Comparison of ENCODE assay signal across 12 mouse cellular contexts in genomic region chr4:40509534-40509933, GRCm38 (mm10). TPM values are rescaled to one million over a fixed set of nuclear protein-coding genes. Genes with fewer than 3 reads are reported as not detected.
DNase-seq lines count a peak whose midpoint lies in the region; ATAC-seq lines count a peak whose summit lies in the region.
"Had no signal": no experiment of that assay in that cellular context is flagged by ENCODE, and none has a peak within 500 bp of the region (broad histone marks: within the 10 kb centered on the region; RNA-seq: fewer than 3 reads in every experiment).

No protein-coding gene starts in this region.

- H3K4me3 ChIP-seq in midbrain, embryonic 13.5 days (replicated peaks) = no peak overlapping the region
- H3K4me3 ChIP-seq in midbrain, embryonic 10.5 days = no peak overlapping the region
- H3K4me3 ChIP-seq: heart, embryonic 12.5 days; limb, embryonic 10.5 days had no signal

- WGBS in midbrain, embryonic 13.5 days = 71% methylated on average over 16 of the region's 16 CpGs
- WGBS in midbrain, embryonic 10.5 days = 78% methylated on average over 16 of the region's 16 CpGs

- no peak for DNase-seq in midbrain, embryonic 10.5 days (ENCODE audit: low spot score)
- DNase-seq in layer of hippocampus, adult 9-11 months = peak; percentile 64
- DNase-seq in right cerebral cortex, postnatal 10 days (ENCODE audit: low spot score in 2 of 2) = peak; percentile 47 to 72
- DNase-seq in gastrocnemius, adult 8-10 months (ENCODE audit: low spot score in 2 of 2) = no peak
- no peak for DNase-seq in gastrocnemius, postnatal 4 days (ENCODE audit: low spot score in 2 of 2)
- DNase-seq: kidney, adult 18-20 months; lung, embryonic 14.5 days had no signal

- H3K27ac ChIP-seq in midbrain, embryonic 13.5 days = no peak overlapping the region
- no peak overlapping the region for H3K27ac ChIP-seq in midbrain, embryonic 10.5 days (replicated peaks)
- H3K27ac ChIP-seq: limb, embryonic 10.5 days had no signal

- no peaks in the 10 kb centered on the region for H3K9me3 ChIP-seq in midbrain, embryonic 13.5 days
- H3K9me3 ChIP-seq in midbrain, embryonic 10.5 days (replicated peaks) = no peaks in the 10 kb centered on the region
- H3K9me3 ChIP-seq: heart, embryonic 12.5 days; limb, embryonic 10.5 days had no signal

- H3K9ac ChIP-seq in midbrain, embryonic 13.5 days (replicated peaks) = 0 out of 2 replicates have a peak overlapping the region, but pooled peaks have one; percentile 4
- H3K9ac ChIP-seq: heart, embryonic 12.5 days; lung, embryonic 14.5 days had no signal

- 0 out of 2 replicates have a peak, but pooled peaks cover 8% of the 10 kb centered on the region for H3K4me1 ChIP-seq in midbrain, embryonic 13.5 days (replicated peaks)
- H3K4me1 ChIP-seq in midbrain, embryonic 10.5 days = no peaks in the 10 kb centered on the region
- H3K4me1 ChIP-seq: heart, embryonic 12.5 days had no signal

- H3K36me3 ChIP-seq in midbrain, embryonic 13.5 days = no peaks in the 10 kb centered on the region
- H3K36me3 ChIP-seq in midbrain, embryonic 10.5 days = no peaks in the 10 kb centered on the region
- H3K36me3 ChIP-seq: heart, embryonic 12.5 days; limb, embryonic 10.5 days had no signal

- peak overlapping the region; percentile 23 for H3K4me2 ChIP-seq in midbrain, embryonic 13.5 days (replicated peaks)
- H3K4me2 ChIP-seq: heart, embryonic 12.5 days; lung, embryonic 14.5 days had no signal

- ATAC-seq in midbrain, embryonic 13.5 days = no peak
- peak; percentile 71 for ATAC-seq in frontal cortex, adult (ENCODE audit: low TSS enrichment)
- ATAC-seq: activated CD4-positive, CD25-positive, alpha-beta regulatory T cell, adult 4 months had no signal

- no peaks in the 10 kb centered on the region for H3K27me3 ChIP-seq in midbrain, embryonic 13.5 days
- H3K27me3 ChIP-seq in midbrain, embryonic 10.5 days (ENCODE audit: low read depth, poor library complexity, severe bottlenecking) = no peaks in the 10 kb centered on the region
- H3K27me3 ChIP-seq: heart, embryonic 12.5 days had no signal

RNA-seq across cellular contexts. Expression of gene Tmem215, which starts 37.6 kb away (rescaled TPM):
- 0.13 and 0.17 TPM in 2 replicates for polyA plus RNA-seq in midbrain, embryonic 13.5 days (2015; fragmentation: Nextera tagmentation; extraction: Ambion mirVana)
- polyA plus RNA-seq in midbrain, embryonic 10.5 days (2016; fragmentation: Nextera tagmentation; extraction: Ambion mirVana) = 0.20 and 0.21 TPM in 2 replicates
- not detected for total RNA-seq in gastrocnemius, adult 8-10 months (2022)
- under 1 TPM; 0.15 to 0.26 TPM for total RNA-seq in gastrocnemius, postnatal 4 days (2021)
- polyA plus RNA-seq: activated CD4-positive, CD25-positive, alpha-beta regulatory T cell, adult 4 months had no signal

Comparison
In these comparisons a context has a peak if more than half of its experiments do, and no peak if none do; other contexts are left out.
1. DNase-seq: peak in layer of hippocampus, adult 9-11 months (single experiment) and right cerebral cortex, postnatal 10 days (2 of 2); none in midbrain, embryonic 10.5 days (single experiment), gastrocnemius, adult 8-10 months (0 of 2) and gastrocnemius, postnatal 4 days (0 of 2).